Mouse (Mus musculus): ENCODE data around the gene Uba7. TPM values are rescaled to one million over a fixed set of nuclear protein-coding genes. Genes with fewer than 3 reads are reported as not detected.

Uba7 gene
- 100 to 1,000 TPM; 132 to 138 TPM for polyA plus RNA-seq (2017; shearing (Covaris generic))

- ATAC-seq: peak; percentile 90
Observed at GRCm38 (mm10) chr9:107975399-107976386, at the start of gene Uba7. Uba7 (plus strand) TSS chr9:107975505.

DNA sequence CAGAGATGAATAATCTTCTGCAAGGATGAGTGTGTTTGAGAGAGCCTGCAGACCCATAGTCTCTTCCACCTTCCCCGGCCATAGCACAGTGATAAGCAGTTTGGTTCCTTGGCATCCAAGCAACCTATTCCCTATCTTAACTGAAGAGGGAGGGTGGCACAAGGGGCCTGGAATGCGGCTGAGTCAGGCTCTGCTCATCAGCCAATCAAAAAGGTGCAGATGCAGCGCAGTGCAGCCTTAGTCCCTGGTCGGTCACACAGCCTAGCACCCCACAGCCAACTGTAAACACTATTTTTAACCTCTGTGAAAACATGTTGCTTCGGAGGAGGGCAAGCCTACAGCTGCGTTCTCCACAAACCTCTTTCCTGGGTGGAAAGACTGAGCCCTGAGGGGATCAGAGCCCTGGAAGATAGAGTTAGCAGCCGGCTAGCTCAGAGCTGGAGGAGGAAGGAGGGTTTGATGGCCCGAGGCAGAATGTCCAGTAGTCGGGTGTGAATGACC lies 48.3 kb upstream of the Uba7 start:
- no peak for ATAC-seq

DNA sequence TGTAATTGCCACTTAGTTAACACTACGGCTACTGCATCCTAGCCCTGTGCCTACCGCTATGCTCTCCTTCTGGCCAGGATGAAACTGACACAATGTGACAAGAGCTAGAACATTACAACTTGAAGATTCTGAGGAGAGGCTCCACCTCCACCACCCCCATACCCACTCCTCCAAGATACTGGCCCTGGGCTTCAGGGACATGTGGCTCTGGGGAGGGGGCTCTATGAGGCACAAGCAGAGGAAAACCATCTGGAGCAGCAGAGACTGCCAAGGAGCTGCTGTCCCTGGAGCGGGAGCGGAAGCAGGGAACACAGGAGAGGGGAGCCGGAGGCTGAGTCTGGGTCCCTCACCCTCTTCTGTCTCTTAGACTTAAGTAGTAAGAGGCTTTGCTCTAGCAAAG lies 47.6 kb upstream of the Uba7 start:
- ATAC-seq: no peak

- ATAC-seq: no peak
Observed at GRCm38 (mm10) chr9:107928169-107928568, 47.1 kb upstream of the Uba7 start, which contains the start of gene Actl11. Actl11 (plus strand) TSS chr9:107928469.

DNA sequence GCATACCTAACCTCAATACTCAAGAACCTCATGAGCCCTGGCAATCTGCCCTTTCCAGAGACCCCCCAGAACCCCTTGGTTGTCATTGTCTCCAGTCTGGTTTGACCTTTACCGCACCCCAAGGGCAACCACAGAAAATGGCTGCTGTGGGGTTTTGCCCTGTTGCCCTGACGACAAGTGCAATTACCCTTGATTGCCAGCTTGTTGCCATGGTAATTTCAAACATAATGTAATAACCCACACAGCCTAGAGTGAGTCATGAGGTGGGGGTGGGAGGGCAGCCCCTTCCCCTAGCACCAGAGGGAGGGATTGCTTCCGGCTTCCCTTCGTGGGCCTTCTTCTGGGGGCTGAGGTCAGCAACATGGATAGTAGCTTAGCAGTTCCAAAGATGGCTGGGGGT lies 43.1 kb upstream of the Uba7 start:
- no peak for ATAC-seq

DNA sequence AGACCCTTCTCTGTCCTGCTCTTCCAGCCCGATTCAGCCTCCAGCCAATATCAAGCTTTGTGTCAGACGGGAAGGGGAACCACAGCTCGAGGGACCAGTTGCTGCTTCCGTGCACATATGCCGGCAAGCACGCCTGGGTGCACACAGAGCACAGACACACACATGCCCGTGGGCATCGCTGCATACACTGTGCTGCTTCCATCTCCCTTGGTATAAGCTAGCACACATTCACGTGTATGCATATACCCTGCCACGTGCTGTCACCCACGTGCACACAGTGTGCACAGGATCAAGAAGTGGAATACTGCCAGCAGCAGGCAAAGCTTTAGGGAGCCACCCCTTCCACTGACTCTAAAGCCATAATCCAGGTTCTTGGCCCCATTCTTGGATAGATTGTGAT lies 41.2 kb upstream of the Uba7 start:
- ATAC-seq: no peak

- ATAC-seq: no peak
Observed at GRCm38 (mm10) chr9:107935374-107935773, 39.9 kb upstream of the Uba7 start, which contains the start of gene Camkv. Camkv (plus strand) TSS chr9:107935674.

DNA sequence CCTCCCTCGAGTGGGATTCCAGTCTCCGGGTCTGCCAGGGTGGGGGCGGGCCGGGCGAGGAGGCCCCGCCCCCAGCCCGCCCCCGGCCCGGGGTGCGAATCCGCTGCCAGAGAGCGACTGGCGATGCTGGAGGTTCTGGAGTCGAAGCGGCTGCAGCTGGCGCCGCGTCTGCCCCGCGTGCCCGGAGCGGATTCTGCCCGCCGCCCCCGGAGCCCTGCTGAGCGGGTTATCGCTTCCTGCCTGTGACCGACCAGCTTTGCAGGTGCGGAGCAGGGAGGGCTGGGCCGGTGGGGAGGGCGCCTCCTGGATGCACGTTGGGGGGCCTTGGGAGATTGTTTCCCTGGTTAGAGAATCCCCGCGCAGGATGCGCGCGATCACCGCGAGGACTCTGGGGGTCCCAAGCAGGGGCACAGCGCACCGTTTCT lies 39.5 kb upstream of the Uba7 start:
- ATAC-seq: no peak

- ATAC-seq: no peak
Observed at GRCm38 (mm10) chr9:107936215-107936822, 39.0 kb upstream of the Uba7 start.

GRCm38 (mm10) chr9:107936831-107937230 lies 38.5 kb upstream of the Uba7 start:
- ATAC-seq: no peak

DNA sequence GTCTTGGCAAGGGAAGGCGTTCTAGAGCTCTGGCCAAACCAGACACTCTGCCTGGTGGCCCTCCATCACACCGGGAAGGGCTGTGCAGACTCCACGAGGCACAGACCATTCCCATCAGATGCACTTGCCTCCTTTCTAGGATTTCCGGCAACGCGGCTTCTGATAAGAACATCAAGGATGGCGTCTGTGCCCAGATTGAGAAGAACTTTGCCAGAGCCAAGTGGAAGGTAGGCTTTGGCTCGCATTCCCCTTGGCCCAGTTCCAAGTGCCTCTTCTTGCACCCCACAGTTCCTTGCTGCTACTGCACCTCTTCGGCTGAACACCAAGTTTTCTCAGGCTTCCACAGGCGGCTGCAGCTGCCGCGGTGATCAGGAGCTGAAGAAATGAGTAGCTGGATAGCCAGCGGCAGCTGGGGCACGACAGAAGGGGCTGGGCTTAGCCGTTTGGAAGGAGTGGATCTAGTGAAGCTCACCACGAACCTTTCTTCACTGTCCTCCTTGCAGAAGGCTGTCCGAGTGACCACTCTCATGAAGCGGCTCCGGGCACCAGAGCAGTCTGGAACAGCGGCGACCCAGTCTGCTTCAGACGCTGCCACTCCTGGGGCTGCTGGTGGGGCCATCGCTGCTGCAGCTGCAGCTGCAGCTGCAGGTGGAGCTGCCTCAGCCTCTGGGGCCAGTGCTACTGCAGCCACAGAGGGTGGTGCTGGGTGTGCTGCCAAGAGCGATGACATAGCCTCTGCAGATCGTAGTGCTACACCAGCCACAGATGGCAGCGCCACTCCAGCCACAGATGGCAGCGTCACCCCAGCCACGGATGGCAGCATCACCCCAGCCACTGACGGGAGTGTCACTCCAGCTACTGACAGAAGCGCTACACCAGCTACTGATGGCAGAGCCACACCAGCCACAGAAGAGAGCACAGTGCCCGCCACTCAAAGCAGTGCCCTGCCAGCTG lies 27.8 kb upstream of the Uba7 start:
- ATAC-seq: no peak

- ATAC-seq: no peak
Observed at GRCm38 (mm10) chr9:107949184-107949921, 26.0 kb upstream of the Uba7 start.

DNA sequence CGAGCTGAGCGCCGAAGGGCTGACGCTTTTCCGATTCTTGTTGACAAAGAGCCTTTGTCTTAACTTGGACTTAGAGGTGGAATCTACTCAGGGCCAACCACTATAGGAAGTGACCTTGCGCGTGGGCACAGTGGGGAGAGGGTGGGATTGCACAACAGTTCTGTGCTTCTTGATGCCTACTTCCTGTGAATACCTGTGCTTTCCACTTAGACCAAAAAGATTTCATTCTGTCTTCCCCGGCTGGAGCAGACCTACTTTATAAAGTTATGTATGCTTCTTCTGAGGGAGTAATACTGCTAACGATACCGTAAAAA lies 25.4 kb upstream of the Uba7 start, which contains the start of gene Traip:
Traip (plus strand) TSS at position 215 of the 314 bp plus-strand sequence.
- no peak for ATAC-seq

DNA sequence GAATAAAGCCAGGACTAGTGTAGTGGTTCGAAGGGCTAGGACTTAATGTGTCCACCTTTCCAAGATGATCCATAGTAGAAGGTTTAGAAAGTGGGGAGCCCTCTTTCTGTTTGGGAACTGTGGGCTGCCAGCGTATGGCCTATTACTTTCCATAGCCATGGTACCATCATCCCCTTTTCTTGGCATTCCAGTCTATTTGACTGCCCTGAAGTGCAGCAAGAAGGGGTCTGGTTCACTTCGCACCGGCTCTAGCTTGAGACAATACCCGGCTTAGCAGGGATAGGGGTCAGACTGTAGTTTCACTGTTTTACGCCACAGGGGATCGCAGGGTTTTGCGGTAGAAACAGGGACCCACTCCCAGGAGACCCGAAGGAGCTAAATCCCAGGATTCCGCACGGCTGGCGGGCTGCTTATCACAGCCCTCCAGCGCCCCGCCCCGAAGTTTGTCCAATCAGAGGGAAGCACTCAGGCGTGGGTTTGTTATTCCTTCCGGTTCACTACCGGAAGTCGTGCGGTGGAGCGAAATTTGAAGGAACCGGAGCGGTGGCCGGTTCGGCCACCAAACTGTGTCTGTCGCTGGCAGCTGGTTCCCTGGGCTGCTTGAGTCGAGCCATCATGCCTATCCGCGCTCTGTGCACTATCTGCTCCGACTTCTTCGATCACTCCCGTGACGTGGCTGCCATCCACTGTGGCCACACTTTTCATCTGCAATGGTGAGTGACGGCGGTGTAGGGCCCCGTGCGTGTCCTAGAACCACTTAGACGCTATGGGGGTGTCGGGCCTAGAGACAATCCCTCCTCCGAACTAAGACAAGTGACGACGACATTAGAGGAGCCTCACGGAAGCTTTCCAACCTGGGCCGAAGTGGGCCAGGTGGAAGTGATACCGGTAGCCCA lies 24.6 kb upstream of the Uba7 start:
- peak; percentile 95 for ATAC-seq

GRCm38 (mm10) chr9:107955613-107956289 lies 19.6 kb upstream of the Uba7 start:
- ATAC-seq: no peak

DNA sequence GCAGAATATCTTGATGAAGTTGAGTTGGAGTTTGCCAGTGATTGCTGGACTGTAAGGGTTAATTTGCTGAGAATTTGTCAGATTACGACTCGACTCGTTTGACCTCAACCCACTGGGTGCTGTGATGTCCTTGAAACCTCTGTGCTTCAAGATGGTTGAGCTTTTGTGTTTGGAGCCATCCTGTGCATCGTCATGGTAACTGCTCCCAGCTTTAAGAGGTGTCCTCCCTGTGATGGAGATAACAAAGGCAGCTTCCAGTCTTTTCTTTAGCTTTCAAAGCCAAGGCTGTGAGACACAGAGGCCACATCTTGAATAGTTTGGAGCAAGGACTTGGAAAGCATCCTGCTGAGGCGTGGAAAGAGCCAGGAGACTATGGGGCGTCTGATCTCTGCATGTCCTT lies 18.2 kb upstream of the Uba7 start:
- no peak for ATAC-seq

GRCm38 (mm10) chr9:107959896-107960295 lies 15.4 kb upstream of the Uba7 start:
- ATAC-seq: no peak

DNA sequence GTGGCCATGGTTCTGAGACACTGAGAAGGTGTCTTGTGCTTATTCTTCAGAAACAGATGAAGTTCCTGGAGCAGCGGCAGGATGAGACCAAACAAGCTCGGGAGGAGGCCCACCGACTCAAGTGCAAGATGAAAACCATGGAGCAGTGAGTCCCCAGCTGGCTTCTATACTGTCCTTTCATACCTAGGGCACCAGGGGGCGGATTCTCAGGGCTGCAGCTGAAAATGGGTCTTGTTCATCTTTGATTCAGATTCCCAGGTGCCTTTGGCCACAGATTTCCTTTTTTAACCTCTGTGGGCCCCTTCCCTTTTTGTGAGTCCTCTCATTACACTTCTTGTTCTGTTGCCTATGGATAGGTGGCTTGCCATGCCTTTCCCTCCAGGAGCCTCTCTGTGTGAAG lies 14.4 kb upstream of the Uba7 start:
- ATAC-seq: no peak

DNA sequence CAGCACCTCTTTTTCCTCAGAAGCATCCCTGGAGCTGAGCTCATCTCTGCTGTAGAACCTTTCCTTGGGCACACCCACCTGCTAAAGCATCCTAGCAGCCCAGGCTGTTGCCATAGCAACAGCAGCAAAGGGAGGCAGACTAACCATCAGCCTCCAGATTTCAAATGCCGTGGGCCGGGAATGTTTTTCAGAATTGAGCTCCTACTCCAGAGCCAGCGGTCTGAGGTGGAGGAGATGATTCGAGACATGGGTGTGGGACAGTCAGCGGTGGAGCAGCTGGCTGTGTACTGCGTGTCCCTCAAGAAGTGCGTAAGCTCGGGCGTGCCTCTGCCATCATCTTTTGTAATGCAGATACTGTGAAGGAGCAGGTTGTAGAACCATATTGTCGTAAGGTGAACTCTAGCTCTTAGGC lies 13.9 kb upstream of the Uba7 start:
- ATAC-seq: no peak

GRCm38 (mm10) chr9:107961881-107962280 lies 13.4 kb upstream of the Uba7 start:
- ATAC-seq: no peak
